Mouse (Mus musculus) ES-E14 (cell line): ENCODE data around the gene Frmd5. TPM values are rescaled to one million over a fixed set of nuclear protein-coding genes. Genes with fewer than 3 reads are reported as not detected.
A peak's percentile ranks its signal among the peaks of the same experiment; 100 is the strongest.

Experiments used
- DNase-seq: peaks from one replicate; pipeline ENCODE4 v3.0.0-alpha.2; 2013; ENCODE audit warnings: low read depth, low spot score
- H3K27ac ChIP-seq: 2 replicates; pipeline ENCODE4 v1.5.1; 2012; ENCODE audit warnings: low read depth, mild to moderate bottlenecking, low read length, moderate library complexity, mixed read lengths; ENCODE audit not compliant: poor library complexity, insufficient read depth, severe bottlenecking
- H3K36me3 ChIP-seq: 2 replicates; pipeline ENCODE4 v1.6.1; 2012; ENCODE audit warnings: mild to moderate bottlenecking, low read length, moderate library complexity, mixed read lengths; ENCODE audit not compliant: control insufficient read depth, poor library complexity, insufficient read depth, severe bottlenecking
- H3K4me1 ChIP-seq, 2 experiments: fragments of 150-350 bp in 1 of 2; sonication (generic) in 1 of 2; 2 replicates each; pipeline ENCODE4 v1.6.1; 2012; ENCODE audit warnings: low read length in 2 of 2, mild to moderate bottlenecking in 1 of 2, mixed read lengths in 1 of 2; ENCODE audit not compliant: control insufficient read depth in 2 of 2, insufficient read depth in 2 of 2, poor library complexity in 1 of 2
- H3K4me3 ChIP-seq, 2 experiments: fragments of 150-350 bp in 1 of 2; sonication (generic) in 1 of 2; 2 replicates each; pipeline ENCODE4 v1.5.1; 2012; ENCODE audit warnings: low read length in 2 of 2, low read depth in 1 of 2, mild to moderate bottlenecking in 1 of 2, mixed read lengths in 1 of 2; ENCODE audit not compliant: insufficient read depth in 1 of 2, poor library complexity in 1 of 2, severe bottlenecking in 1 of 2
- H3K9ac ChIP-seq: 2 replicates; pipeline ENCODE4 v1.6.1; 2012; ENCODE audit warnings: low read depth, mild to moderate bottlenecking, low read length, mixed read lengths; ENCODE audit not compliant: poor library complexity, insufficient read depth, severe bottlenecking
- H3K9me3 ChIP-seq: fragments of 150-350 bp; sonication (generic); 2 replicates; pipeline ENCODE4 v1.6.1; 2012; ENCODE audit warnings: low read depth, mild to moderate bottlenecking, low read length; ENCODE audit not compliant: control insufficient read depth, insufficient read depth
- CHD2 ChIP-seq: IDR thresholded peaks from 2 replicates; pipeline ENCODE4 v1.6.1; 2014; ENCODE audit warnings: mild to moderate bottlenecking, low read depth, low read length, inconsistent platforms
- HCFC1 ChIP-seq: IDR thresholded peaks from 2 replicates; pipeline ENCODE4 v1.6.1; 2012; ENCODE audit warnings: low read length, inconsistent platforms, borderline replicate concordance; ENCODE audit not compliant: insufficient read depth
- MAFK ChIP-seq: IDR thresholded peaks from 2 replicates; pipeline ENCODE4 v1.6.1; 2014; ENCODE audit warnings: mild to moderate bottlenecking, low read depth, low read length, inconsistent platforms; ENCODE audit not compliant: insufficient read depth
- ZC3H11A ChIP-seq: IDR thresholded peaks from 2 replicates; pipeline ENCODE4 v1.6.1; 2012; ENCODE audit warnings: low read depth, mild to moderate bottlenecking, inconsistent platforms, low read length, borderline replicate concordance
- ZNF384 ChIP-seq: IDR thresholded peaks from 2 replicates; pipeline ENCODE4 v1.6.1; 2012; ENCODE audit warnings: low read depth, low read length, inconsistent platforms
- in situ Hi-C, 2 experiments: fragments of 600-800 bp; cut with MboI; formaldehyde crosslinking; loops; one replicate each; pipeline ENCODE4 v1.15.1; 2025; ENCODE audit warnings: low sequenced_read_pairs in 2 of 2, inconsistent platforms in 1 of 2; ENCODE audit not compliant: unreplicated experiment in 2 of 2
- total RNA-seq: library from RNA; depleted of rRNA; stranded (reverse); fragments of 300-350 nt; gene quantifications from 2 replicates; pipeline ENCODE4 v1.2.3, GENCODE M21; 2012

Frmd5 gene
- total RNA-seq, 1 experiment: 4.8 TPM

- Histone ChIP-seq H3K36me3 (no peaks in the 10 kb centered on the region), H3K4me1 (peaks cover 0 to 2% of the 10 kb centered on the region in 2 experiments; a peak in 1 of 4 replicates), H3K27ac (peak overlapping the region; percentile 59), H3K4me3 (peak overlapping the region; percentile 96 to 99), H3K9ac (peak overlapping the region; percentile 92), H3K9me3 (no peaks in the 10 kb centered on the region)
- TF ChIP-seq HCFC1: peak; percentile 66; the same call in 1 of the 2 replicates
- TF ChIP-seq ZC3H11A: no peak
- in situ Hi-C loops: loop anchor here in 1 of 2 experiments (25.0 kb wide), 1 partner anchor 244 kb away; no protein-coding TSS in a partner anchor
- DNase-seq: peak; percentile 22
Measured at GRCm38 (mm10) chr2:121806171-121806943, 530 bp downstream of the Frmd5 start.

- in situ Hi-C loops: no loop called here
- no peak overlapping the region for H3K9ac ChIP-seq
- DNase-seq: no peak
- no peak overlapping the region for H3K4me3 ChIP-seq
- H3K36me3 ChIP-seq: no peaks in the 10 kb centered on the region
- no peaks in the 10 kb centered on the region; a peak in 1 of 4 replicates for H3K4me1 ChIP-seq
- no peak overlapping the region for H3K27ac ChIP-seq
- H3K9me3 ChIP-seq: no peaks in the 10 kb centered on the region
- TF ChIP-seq ZC3H11A: no peak
- no peak for TF ChIP-seq CHD2
- TF ChIP-seq MAFK: no peak
- no peak for TF ChIP-seq HCFC1
- TF ChIP-seq ZNF384: no peak
Measured at GRCm38 (mm10) chr2:121799051-121799450, 7.8 kb downstream of the Frmd5 start.

- H3K4me3 ChIP-seq: no peak overlapping the region
- H3K9me3 ChIP-seq: no peaks in the 10 kb centered on the region
- H3K36me3 ChIP-seq: no peaks in the 10 kb centered on the region
- in situ Hi-C loops: no loop called here
- H3K4me1 ChIP-seq: no peaks in the 10 kb centered on the region
- no peak overlapping the region for H3K27ac ChIP-seq
- no peak for DNase-seq
- TF ChIP-seq HCFC1 (no peak), ZNF384 (no peak), MAFK (no peak), CHD2 (no peak), ZC3H11A (no peak)
- H3K9ac ChIP-seq: no peak overlapping the region; the same call in 1 of the 2 replicates
Measured at GRCm38 (mm10) chr2:121795995-121796394, 10.9 kb downstream of the Frmd5 start.

GRCm38 (mm10) chr2:121789777-121790176 lies 17.1 kb downstream of the Frmd5 start:
- H3K36me3 ChIP-seq: no peaks in the 10 kb centered on the region
- no peak for TF ChIP-seq HCFC1
- no peak for TF ChIP-seq CHD2
- TF ChIP-seq ZC3H11A: 0 out of 2 replicates have a peak, but pooled peaks have one; percentile 4
- peak; percentile 86 for TF ChIP-seq ZNF384
- no peak for TF ChIP-seq MAFK
- H3K9me3 ChIP-seq: no peaks in the 10 kb centered on the region
- H3K4me1 ChIP-seq: peaks cover 0 to 3% of the 10 kb centered on the region in 2 experiments; a peak in 1 of 4 replicates
- in situ Hi-C loops: no loop called here
- DNase-seq: no peak
- no peak overlapping the region for H3K27ac ChIP-seq
- H3K9ac ChIP-seq: no peak overlapping the region
- no peak overlapping the region for H3K4me3 ChIP-seq

- H3K9me3 ChIP-seq: no peaks in the 10 kb centered on the region
- no peak overlapping the region for H3K9ac ChIP-seq
- in situ Hi-C loops: no loop called here
- H3K27ac ChIP-seq: no peak overlapping the region
- TF ChIP-seq ZC3H11A (no peak), MAFK (no peak), CHD2 (no peak), ZNF384 (no peak), HCFC1 (no peak)
- H3K4me3 ChIP-seq: no peak overlapping the region
- no peaks in the 10 kb centered on the region for H3K36me3 ChIP-seq
- H3K4me1 ChIP-seq: peaks cover 0 to 5% of the 10 kb centered on the region in 2 experiments; a peak in 1 of 4 replicates
- DNase-seq: no peak
Measured at GRCm38 (mm10) chr2:121788415-121788814, 18.5 kb downstream of the Frmd5 start.
